Mouse (Mus musculus): ENCODE results near the gene Gm21860.
"Not testable (repeated sequence)": the region's sequence is repeated elsewhere in the genome, so short reads cannot be mapped to it uniquely, and the experiment has no call there.

GRCm38 (mm10) chrY:90754721-90755120 lies at the start of gene Gm21860:
- TF ChIP-seq CTCF, EP300 (IDR thresholded peaks at IDR 0.05; ENCODE audit: low read depth): not testable (repeated sequence)

Data from liver, embryonic 14.5 days (tissue).